Mouse (Mus musculus) neural tube, embryonic 11.5 days (tissue): ENCODE data around the gene Ccdc9. TPM values are rescaled to one million over a fixed set of nuclear protein-coding genes. Genes with fewer than 3 reads are reported as not detected.

Experiments
- ATAC-seq: fragments of 200-750 bp; cut with Nextera tagmentation; 2 replicates; pipeline ENCODE4 v1.8.0; 2017; ENCODE audit warnings: moderate number of reproducible peaks, mild to moderate bottlenecking, moderate TSS enrichment, moderate library complexity; ENCODE audit not compliant: insufficient read depth, low FRiP score, low TSS enrichment
- DNase-seq: peaks from one replicate; pipeline ENCODE4 v3.0.0-alpha.2; 2015; ENCODE audit warnings: low spot score
- H3K27ac ChIP-seq: fragments of 300-500 bp; sonication (generic); 2 replicates; pipeline ENCODE4 v1.5.1; 2014; ENCODE audit warnings: low read depth, mild to moderate bottlenecking, low read length
- H3K27me3 ChIP-seq: fragments of 300-500 bp; sonication (generic); 2 replicates; pipeline ENCODE4 v1.6.1; 2014; ENCODE audit warnings: mild to moderate bottlenecking, low read length, mixed read lengths; ENCODE audit not compliant: control insufficient read depth, insufficient read depth
- H3K36me3 ChIP-seq: fragments of 300-500 bp; sonication (generic); 2 replicates; pipeline ENCODE4 v1.6.1; 2014; ENCODE audit warnings: mild to moderate bottlenecking, low read length, moderate library complexity, mixed read lengths; ENCODE audit not compliant: control insufficient read depth, insufficient read depth
- H3K4me1 ChIP-seq: fragments of 300-500 bp; sonication (generic); 2 replicates; pipeline ENCODE4 v1.6.1; 2014; ENCODE audit warnings: low read length, mixed read lengths; ENCODE audit not compliant: control insufficient read depth, insufficient read depth
- H3K4me2 ChIP-seq: fragments of 300-500 bp; sonication (generic); 2 replicates; pipeline ENCODE4 v1.6.1; 2014; ENCODE audit warnings: low read depth, mild to moderate bottlenecking, moderate library complexity
- H3K4me3 ChIP-seq: fragments of 300-500 bp; sonication (generic); 2 replicates; pipeline ENCODE4 v1.5.1; 2014; ENCODE audit warnings: low read depth, low read length
- H3K9ac ChIP-seq: fragments of 300-500 bp; sonication (generic); 2 replicates; pipeline ENCODE4 v1.6.1; 2014; ENCODE audit warnings: mild to moderate bottlenecking, low read length
- H3K9me3 ChIP-seq: fragments of 300-500 bp; sonication (generic); 2 replicates; pipeline ENCODE4 v1.6.1; 2016; ENCODE audit warnings: low read length; ENCODE audit not compliant: control insufficient read depth
- WGBS: fragments of 180-500 bp; shearing (Covaris S2); extraction: QIAGEN DNeasy Blood & Tissue Kit; methylation state at CpG from one replicate; pipeline ENCODE4 v1.1.7; 2014; 5-methylcytosine and 5-hydroxymethylcytosine counted together
- polyA plus RNA-seq: library from polyadenylated mRNA; unstranded; fragments of >200 nt; fragmentation: Nextera tagmentation; extraction: Ambion mirVana; gene quantifications from 2 replicates; pipeline ENCODE4 v1.2.1, GENCODE M21; 2014

The Ccdc9 gene
- 19.6 and 20.8 TPM in 2 replicates for polyA plus RNA-seq

DNA sequence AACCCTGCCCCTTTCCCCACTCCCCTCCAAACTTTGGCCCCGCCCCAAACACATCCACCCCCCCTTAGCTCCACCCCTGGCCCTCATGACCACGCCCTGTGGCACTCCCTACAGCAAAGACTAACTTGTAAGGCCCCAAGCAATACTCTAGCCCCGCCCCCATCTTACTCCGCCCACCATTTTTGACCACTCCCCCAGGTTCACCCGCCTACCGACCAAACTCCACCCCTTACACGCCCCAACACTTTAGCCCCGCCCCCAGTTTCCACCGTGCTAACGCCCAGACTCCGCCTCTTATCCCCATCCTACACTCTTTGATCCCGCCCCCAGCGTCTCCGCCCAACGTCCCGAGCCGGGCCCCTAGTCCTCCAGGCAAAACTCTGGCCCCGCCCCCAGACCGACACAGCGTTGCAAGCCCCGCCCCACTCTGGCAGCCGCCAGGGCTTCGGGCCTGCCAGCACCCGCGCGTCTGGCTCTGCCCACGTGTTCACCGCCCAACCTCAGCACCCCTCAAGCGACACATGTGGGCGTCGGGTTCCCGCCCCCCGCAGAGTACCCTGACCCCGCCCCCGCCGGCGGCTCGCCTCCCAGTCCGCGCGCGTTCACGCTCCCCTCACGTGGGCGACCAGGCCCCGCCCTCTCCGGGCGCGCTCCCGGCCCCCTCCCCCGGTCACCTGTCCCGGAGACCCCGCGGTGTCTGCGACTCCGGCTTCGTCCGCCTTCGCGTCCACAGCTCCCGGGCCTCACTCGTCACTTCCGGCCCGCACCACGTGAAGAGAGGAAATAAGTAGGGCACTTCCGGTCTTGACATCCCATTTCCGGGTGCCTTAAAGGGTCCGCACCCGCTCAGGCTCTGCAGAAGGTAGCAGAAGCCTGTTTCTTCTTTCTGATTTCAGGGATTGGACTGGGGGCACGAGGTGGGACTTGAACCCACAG lies at the start of gene Ccdc9:
Ccdc9 (minus strand) TSS at position 770 of the 936 bp plus-strand sequence.
- no peaks in the 10 kb centered on the region for H3K27me3 ChIP-seq
- H3K9me3 ChIP-seq = no peaks in the 10 kb centered on the region
- peak within 1 kb of the TSS; percentile 77 for H3K9ac ChIP-seq
- under 1% methylated on average over 66 of the region's 70 CpGs for WGBS
- DNase-seq (peak; percentile 99), ATAC-seq (peak; percentile 95)
- H3K27ac ChIP-seq = peak within 1 kb of the TSS; percentile 90
- peak within 1 kb of the TSS; percentile 75 for H3K4me3 ChIP-seq
- 0 out of 2 replicates have a peak, but pooled peaks cover 2% of the 10 kb centered on the region for H3K36me3 ChIP-seq
- H3K4me2 ChIP-seq = peak within 1 kb of the TSS; percentile 42
- H3K4me1 ChIP-seq = no peaks in the 10 kb centered on the region; the same call in 1 of the 2 replicates

GRCm38 (mm10) chr7:16329146-16329545 lies 42.6 kb upstream of the Ccdc9 start:
- ATAC-seq = no peak
- no peak for DNase-seq
- H3K27ac ChIP-seq = no peak overlapping the region
- H3K4me1 ChIP-seq = peaks cover 2% of the 10 kb centered on the region; the same call in 1 of the 2 replicates
- H3K9ac ChIP-seq = no peak overlapping the region
- WGBS = 75% methylated on average over 3 of the region's 3 CpGs
- no peak overlapping the region for H3K4me2 ChIP-seq
- H3K9me3 ChIP-seq = no peaks in the 10 kb centered on the region
- H3K4me3 ChIP-seq = no peak overlapping the region
- H3K36me3 ChIP-seq = peaks cover 17% of the 10 kb centered on the region
- H3K27me3 ChIP-seq = no peaks in the 10 kb centered on the region

DNA sequence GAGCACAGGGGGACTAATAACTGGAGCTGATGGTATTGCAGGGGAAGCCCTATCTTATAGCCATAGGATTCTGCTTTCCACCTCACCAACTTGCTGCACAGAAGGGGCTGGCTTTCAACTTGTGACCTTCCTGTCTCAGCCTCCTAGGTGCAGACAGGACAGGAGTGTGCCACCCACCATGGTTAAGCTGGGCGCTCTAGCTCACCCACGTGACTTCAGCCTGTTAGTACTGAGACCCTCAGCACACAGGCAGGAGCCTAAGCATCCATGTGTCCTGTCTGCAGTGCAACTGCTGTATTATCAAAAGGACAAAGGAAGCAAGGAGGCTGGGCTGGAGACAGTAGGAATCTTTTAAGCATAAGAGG lies 40.0 kb upstream of the Ccdc9 start:
- 96% methylated on average over 2 of the region's 2 CpGs for WGBS
- Histone ChIP-seq H3K27me3 (no peaks in the 10 kb centered on the region), H3K27ac (no peak overlapping the region), H3K4me1 (peaks cover 2% of the 10 kb centered on the region; the same call in 1 of the 2 replicates), H3K36me3 (peaks cover 14% of the 10 kb centered on the region), H3K4me3 (no peak overlapping the region), H3K9ac (no peak overlapping the region), H3K4me2 (no peak overlapping the region), H3K9me3 (no peaks in the 10 kb centered on the region)
- ATAC-seq (no peak), DNase-seq (no peak)

GRCm38 (mm10) chr7:16325920-16326606 lies 39.5 kb upstream of the Ccdc9 start:
- Histone ChIP-seq H3K36me3 (peaks cover 14% of the 10 kb centered on the region), H3K9ac (no peak overlapping the region), H3K27ac (no peak overlapping the region), H3K4me2 (no peak overlapping the region), H3K9me3 (no peaks in the 10 kb centered on the region), H3K4me1 (peaks cover 2% of the 10 kb centered on the region; the same call in 1 of the 2 replicates), H3K4me3 (no peak overlapping the region), H3K27me3 (no peaks in the 10 kb centered on the region)
- ATAC-seq = no peak; the same call in 1 of the 2 replicates
- DNase-seq = peak; percentile 64
- WGBS = 33% methylated on average over 8 of the region's 8 CpGs

DNA sequence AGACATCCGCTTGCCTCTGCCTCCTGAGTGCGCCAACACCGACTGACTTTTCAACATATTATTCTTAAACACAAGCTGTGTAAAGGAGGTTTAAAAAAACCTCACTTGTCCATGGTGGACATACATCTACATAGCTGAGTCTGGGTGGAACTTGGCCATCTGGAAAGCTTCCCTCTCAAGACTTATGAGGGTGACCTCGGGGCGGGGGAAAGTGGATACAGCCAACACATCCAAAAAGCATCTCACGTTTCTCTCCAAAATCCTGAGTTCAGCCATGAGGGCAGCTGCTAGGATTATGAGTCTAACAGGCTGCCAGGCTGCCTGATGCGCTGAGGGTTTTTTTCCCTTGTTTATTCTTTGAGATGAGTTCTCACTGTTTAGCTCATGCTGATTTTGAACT lies 38.1 kb upstream of the Ccdc9 start:
- H3K27me3 ChIP-seq = no peaks in the 10 kb centered on the region
- no peaks in the 10 kb centered on the region for H3K9me3 ChIP-seq
- peaks cover 12% of the 10 kb centered on the region for H3K36me3 ChIP-seq
- H3K4me1 ChIP-seq = peaks cover 2% of the 10 kb centered on the region; the same call in 1 of the 2 replicates
- DNase-seq = no peak
- 95% methylated on average over 7 of the region's 7 CpGs for WGBS
- no peak overlapping the region for H3K27ac ChIP-seq
- H3K9ac ChIP-seq = no peak overlapping the region
- ATAC-seq = no peak
- no peak overlapping the region for H3K4me2 ChIP-seq
- H3K4me3 ChIP-seq = no peak overlapping the region

GRCm38 (mm10) chr7:16320479-16320878 lies 33.9 kb upstream of the Ccdc9 start:
- WGBS = 88% methylated on average over 6 of the region's 6 CpGs
- no peaks in the 10 kb centered on the region for H3K27me3 ChIP-seq
- no peak for ATAC-seq
- H3K36me3 ChIP-seq = no peaks in the 10 kb centered on the region
- no peaks in the 10 kb centered on the region for H3K9me3 ChIP-seq
- no peak overlapping the region for H3K4me3 ChIP-seq
- no peak overlapping the region for H3K27ac ChIP-seq
- no peak overlapping the region for H3K9ac ChIP-seq
- no peaks in the 10 kb centered on the region for H3K4me1 ChIP-seq
- no peak for DNase-seq
- no peak overlapping the region for H3K4me2 ChIP-seq

DNA sequence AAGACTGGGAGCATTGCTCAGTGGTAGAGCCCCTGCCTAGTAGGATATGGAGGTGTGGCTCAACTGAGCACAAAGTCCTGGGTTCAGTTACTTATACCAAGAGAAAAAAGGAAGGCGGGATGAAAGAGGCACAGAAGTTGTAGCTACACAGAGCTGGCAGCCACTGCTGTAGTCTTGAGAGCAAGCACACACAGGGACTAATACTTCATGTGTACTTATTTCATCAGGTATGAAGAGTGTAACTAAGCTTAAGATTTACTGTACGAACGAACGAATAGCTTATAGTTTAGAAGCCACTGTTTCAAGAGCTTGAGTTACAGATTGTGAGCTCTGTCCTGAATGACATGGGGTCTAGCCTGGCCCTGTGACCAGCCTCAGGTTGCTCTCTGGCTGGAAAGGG lies 32.6 kb upstream of the Ccdc9 start:
- ATAC-seq (no peak), DNase-seq (no peak)
- 93% methylated on average over 4 of the region's 4 CpGs for WGBS
- Histone ChIP-seq H3K27me3 (no peaks in the 10 kb centered on the region), H3K4me1 (peaks cover 2% of the 10 kb centered on the region; the same call in 1 of the 2 replicates), H3K27ac (no peak overlapping the region), H3K9ac (no peak overlapping the region), H3K9me3 (no peaks in the 10 kb centered on the region), H3K4me3 (no peak overlapping the region), H3K4me2 (no peak overlapping the region), H3K36me3 (no peaks in the 10 kb centered on the region)

GRCm38 (mm10) chr7:16317094-16317493 lies 30.5 kb upstream of the Ccdc9 start:
- Histone ChIP-seq H3K4me3 (no peak overlapping the region), H3K4me1 (peaks cover 17% of the 10 kb centered on the region), H3K27me3 (no peaks in the 10 kb centered on the region), H3K4me2 (no peak overlapping the region), H3K27ac (no peak overlapping the region), H3K9me3 (no peaks in the 10 kb centered on the region), H3K9ac (no peak overlapping the region), H3K36me3 (no peaks in the 10 kb centered on the region)
- DNase-seq = no peak
- ATAC-seq = no peak
- 76% methylated on average over 14 of the region's 14 CpGs for WGBS
